Mouse (Mus musculus) kidney, embryonic 15.5 days (tissue): ENCODE measurements around the gene Fcnb. TPM values are rescaled to one million over a fixed set of nuclear protein-coding genes. Genes with fewer than 3 reads are reported as not detected.
A peak's percentile ranks its signal among the peaks of the same experiment; 100 is the strongest.

ENCODE experiments used
- ATAC-seq: fragments of 200-750 bp; cut with Nextera tagmentation; replicated peaks from 2 replicates; pipeline ENCODE4 v1.8.0; 2017; ENCODE audit warnings: moderate TSS enrichment; ENCODE audit not compliant: low FRiP score
- H3K27ac ChIP-seq: fragments of 300-500 bp; sonication (generic); 2 replicates; pipeline ENCODE4 v1.5.1; 2015; ENCODE audit warnings: mild to moderate bottlenecking, inconsistent platforms
- H3K27me3 ChIP-seq: fragments of 300-500 bp; sonication (generic); 2 replicates; pipeline ENCODE4 v1.6.1; 2015; ENCODE audit warnings: inconsistent platforms
- H3K36me3 ChIP-seq: fragments of 300-500 bp; sonication (generic); 2 replicates; pipeline ENCODE4 v1.6.1; 2015; ENCODE audit warnings: inconsistent platforms
- H3K4me1 ChIP-seq: fragments of 300-500 bp; sonication (generic); 2 replicates; pipeline ENCODE4 v1.6.1; 2015; ENCODE audit warnings: inconsistent platforms
- H3K4me2 ChIP-seq: fragments of 300-500 bp; sonication (generic); 2 replicates; pipeline ENCODE4 v1.6.1; 2015; ENCODE audit warnings: moderate library complexity, mild to moderate bottlenecking, inconsistent platforms
- H3K4me3 ChIP-seq: fragments of 300-500 bp; sonication (generic); replicated peaks from 2 replicates; pipeline ENCODE4 v1.5.1; 2015; ENCODE audit warnings: mild to moderate bottlenecking, inconsistent platforms
- H3K9ac ChIP-seq: fragments of 300-500 bp; sonication (generic); 2 replicates; pipeline ENCODE4 v1.6.1; 2015; ENCODE audit warnings: mild to moderate bottlenecking, inconsistent platforms
- H3K9me3 ChIP-seq: fragments of 300-500 bp; sonication (generic); replicated peaks from 2 replicates; pipeline ENCODE4 v1.6.1; 2016; ENCODE audit warnings: inconsistent platforms
- WGBS: fragments of 180-500 bp; shearing (Covaris S2); methylation state at CpG from one replicate; pipeline ENCODE4 v1.1.7; 2015; ENCODE audit warnings: mixed read lengths; 5-methylcytosine and 5-hydroxymethylcytosine counted together
- polyA plus RNA-seq: library from polyadenylated mRNA; unstranded; fragments of >200 nt; fragmentation: Nextera tagmentation; extraction: Ambion mirVana; gene quantifications from 2 replicates; pipeline ENCODE4 v1.2.1, GENCODE M21; 2015

Gene Fcnb
- polyA plus RNA-seq, 1 experiment from 2014 or later, result 1.2 TPM

DNA sequence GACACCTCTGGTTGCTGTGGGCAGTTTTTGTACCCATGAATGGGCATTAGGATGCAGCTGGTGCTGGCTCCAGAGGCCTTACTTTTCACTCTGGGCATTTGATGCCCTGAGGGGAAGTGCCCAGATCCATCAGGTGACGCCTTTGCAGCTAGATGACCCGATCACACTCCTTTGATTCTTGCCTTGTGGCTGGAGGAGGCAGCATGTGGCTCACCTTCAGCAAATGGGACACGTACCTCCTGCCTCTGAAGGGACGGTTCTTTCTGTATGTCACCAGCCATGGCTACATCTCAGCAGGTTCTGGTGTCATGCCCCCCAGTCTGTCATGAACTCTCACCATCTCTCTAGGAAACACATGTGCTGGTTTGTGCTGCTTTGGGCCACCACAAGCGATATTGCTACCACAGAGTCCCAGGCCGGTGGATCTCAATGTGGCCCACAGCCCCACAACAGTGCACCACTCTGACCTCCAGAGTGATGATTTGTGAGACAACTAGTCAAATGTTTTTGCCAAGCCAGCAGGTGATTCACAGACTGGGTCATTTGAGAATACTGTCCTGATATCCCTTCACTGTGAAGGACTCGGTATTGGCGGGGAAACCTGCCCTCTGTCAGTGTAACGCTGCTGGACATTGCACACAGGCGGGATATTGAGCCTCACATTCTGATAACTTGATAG is 44.9 kb downstream of the Fcnb start:
- Histone ChIP-seq H3K4me2 (no peak overlapping the region), H3K9ac (no peak overlapping the region), H3K27me3 (no peaks in the 10 kb centered on the region), H3K36me3 (peaks cover 15% of the 10 kb centered on the region), H3K4me3 (no peak overlapping the region), H3K4me1 (peaks cover 12% of the 10 kb centered on the region; the same call in 1 of the 2 replicates), H3K27ac (no peak overlapping the region), H3K9me3 (no peaks in the 10 kb centered on the region)
- 90% methylated on average over 10 of the region's 10 CpGs for WGBS
- ATAC-seq, result no peak

DNA sequence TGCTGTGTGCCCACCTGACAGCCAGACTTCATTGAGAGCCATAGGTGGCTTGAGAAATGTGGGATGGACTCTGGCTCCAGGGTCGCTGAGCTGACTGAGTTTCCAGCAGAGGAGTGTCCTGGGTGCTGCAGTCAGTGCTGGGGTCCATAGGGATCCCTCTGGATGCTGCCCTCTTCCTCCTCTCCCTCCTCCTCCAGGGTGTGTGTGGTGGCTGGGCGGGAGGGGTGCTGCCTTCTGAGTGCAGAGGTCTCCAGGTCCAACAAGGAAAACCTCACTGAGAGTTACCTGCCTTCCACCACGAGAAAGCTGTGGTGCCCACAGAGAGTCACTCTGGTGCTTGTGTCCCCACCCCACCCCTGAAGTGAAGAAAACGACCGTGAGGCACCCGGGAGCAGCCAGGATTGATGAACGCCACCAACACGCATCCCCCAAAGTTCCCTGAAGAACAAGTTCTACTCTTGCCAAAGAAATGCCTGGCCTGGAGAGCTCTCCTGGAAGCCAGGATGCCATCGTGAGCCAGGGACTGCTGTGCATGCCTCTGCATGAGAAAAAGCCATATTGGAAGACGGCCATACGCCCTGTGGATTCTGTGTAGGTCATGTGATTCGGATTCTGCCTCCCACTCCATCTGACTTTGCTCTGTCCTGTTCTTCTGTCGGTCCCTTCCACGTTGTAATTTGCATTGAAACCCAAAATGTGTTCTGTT is 46.1 kb downstream of the Fcnb start:
- H3K36me3 ChIP-seq, result peaks cover 15% of the 10 kb centered on the region
- 85% methylated on average over 14 of the region's 14 CpGs for WGBS

DNA sequence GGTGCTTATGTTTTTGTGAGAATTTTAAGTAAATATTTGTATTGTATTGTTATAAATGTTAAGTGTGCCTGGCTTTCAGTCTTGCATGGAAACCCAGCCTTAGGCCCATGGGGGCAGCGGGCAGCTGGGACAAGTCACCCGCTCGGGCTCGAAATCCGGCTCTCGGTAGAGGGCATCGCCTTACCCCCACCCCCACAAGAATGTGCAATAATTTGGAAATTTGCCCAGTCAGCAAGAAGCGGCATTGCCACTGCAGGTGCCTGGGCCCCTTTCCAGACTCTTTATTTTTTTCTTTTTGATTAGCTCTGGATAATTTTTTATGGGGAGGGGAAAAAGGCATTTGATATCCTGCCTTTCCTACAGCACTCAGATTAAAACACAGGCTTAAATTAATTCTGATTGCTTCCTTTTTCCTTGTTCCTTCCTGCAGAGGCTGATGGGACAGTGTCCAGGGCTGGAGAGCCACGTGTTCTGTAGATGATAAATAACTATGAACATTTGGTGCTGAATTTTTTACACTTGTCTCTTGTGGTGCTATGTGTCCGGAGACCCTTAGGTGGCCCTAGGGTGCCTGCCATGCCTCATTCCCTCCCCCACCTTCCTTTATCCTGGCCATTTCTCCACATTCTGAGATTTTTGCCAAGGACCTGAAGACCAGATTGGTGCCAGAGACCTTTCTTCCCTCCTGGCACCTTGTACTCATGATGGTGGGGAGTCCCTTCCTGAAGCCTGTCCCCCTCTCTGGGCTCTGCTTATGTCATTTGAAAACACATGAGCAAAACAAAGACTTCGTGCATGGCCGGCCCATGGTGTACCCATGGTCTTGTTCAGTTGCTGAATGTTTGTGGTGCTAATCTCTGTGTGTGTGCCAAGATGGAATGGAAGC is 46.9 kb downstream of the Fcnb start:
- Histone ChIP-seq H3K4me1 (peaks cover 12% of the 10 kb centered on the region; the same call in 1 of the 2 replicates), H3K9me3 (no peaks in the 10 kb centered on the region), H3K4me3 (no peak overlapping the region), H3K9ac (no peak overlapping the region), H3K4me2 (no peak overlapping the region), H3K27me3 (no peaks in the 10 kb centered on the region), H3K36me3 (peaks cover 17% of the 10 kb centered on the region), H3K27ac (peak overlapping the region; percentile 41; the same call in 1 of the 2 replicates)
- WGBS, result 62% methylated on average over 12 of the region's 12 CpGs
- ATAC-seq, result no peak

More for the DNA sequence above, 46.1 kb downstream of the Fcnb start:
- ATAC-seq, result no peak
- H3K27me3 ChIP-seq, result no peaks in the 10 kb centered on the region
- H3K9ac ChIP-seq, result no peak overlapping the region
- peaks cover 12% of the 10 kb centered on the region; the same call in 1 of the 2 replicates for H3K4me1 ChIP-seq
- no peaks in the 10 kb centered on the region for H3K9me3 ChIP-seq
- no peak overlapping the region for H3K4me3 ChIP-seq
- no peak overlapping the region for H3K4me2 ChIP-seq
- H3K27ac ChIP-seq, result peak overlapping the region; percentile 41; the same call in 1 of the 2 replicates

DNA sequence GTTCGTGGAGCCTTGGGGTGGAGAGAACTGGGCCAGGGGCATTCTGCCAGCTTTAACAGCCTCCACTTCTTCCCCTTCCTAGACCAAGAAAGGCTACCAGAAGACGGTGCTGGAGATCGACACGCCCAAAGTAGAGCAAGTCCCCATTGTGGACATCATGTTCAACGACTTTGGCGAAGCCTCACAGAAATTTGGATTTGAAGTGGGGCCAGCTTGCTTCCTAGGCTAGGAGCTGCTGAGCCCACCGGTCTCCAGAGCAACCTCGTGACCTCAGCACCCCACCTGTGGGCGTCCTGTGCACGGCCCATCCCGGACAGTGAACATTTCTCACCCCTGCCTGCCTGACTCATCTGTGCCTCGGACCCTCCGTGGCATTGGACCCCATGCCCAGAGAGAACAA is 47.9 kb downstream of the Fcnb start:
- H3K36me3 ChIP-seq, result peaks cover 21% of the 10 kb centered on the region
- H3K4me3 ChIP-seq, result no peak overlapping the region
- 89% methylated on average over 13 of the region's 13 CpGs for WGBS

DNA sequence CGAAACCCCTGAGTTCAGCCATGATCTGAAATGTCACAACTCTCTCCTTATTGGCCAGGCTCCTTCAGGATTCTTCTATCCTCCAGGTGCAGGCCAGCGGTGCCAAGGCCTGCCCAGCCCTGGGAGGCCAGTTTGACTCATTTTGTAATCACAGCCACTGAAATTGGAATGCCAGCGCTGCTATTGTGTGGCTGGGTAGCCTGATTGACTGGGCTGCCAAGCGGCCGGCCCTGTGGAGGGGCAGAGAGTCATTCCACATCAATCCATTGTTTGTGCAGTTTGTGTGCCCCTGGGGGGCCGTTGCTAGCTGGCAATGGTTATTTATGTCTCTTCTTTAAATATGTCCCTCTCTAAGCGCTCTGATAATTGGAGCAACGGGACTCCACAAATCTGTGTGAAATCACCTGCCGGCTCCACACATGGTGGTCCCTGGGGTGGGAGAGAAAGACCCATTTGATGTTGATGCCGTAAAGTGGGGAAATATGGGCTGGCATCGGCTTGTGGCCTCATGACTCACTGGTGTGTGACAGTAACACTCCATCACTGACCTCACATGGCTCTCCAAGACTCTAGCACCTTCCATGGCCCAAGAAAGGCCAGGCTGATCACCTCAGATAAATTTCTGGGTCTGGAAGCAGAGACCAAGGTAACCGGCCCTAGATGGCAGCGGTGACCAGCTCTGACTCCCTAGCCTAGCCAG is 50.5 kb downstream of the Fcnb start:
- no peak overlapping the region for H3K9ac ChIP-seq
- H3K36me3 ChIP-seq, result peaks cover 46% of the 10 kb centered on the region
- H3K27me3 ChIP-seq, result no peaks in the 10 kb centered on the region
- no peak overlapping the region for H3K4me2 ChIP-seq
- no peak overlapping the region for H3K27ac ChIP-seq
- peaks cover 12% of the 10 kb centered on the region; the same call in 1 of the 2 replicates for H3K4me1 ChIP-seq
- H3K4me3 ChIP-seq, result no peak overlapping the region
- no peaks in the 10 kb centered on the region for H3K9me3 ChIP-seq
- no peak for ATAC-seq
- 71% methylated on average over 13 of the region's 13 CpGs for WGBS

More for the DNA sequence above, 47.9 kb downstream of the Fcnb start:
- Histone ChIP-seq H3K9ac (no peak overlapping the region), H3K27ac (no peak overlapping the region), H3K4me1 (peaks cover 12% of the 10 kb centered on the region; the same call in 1 of the 2 replicates), H3K9me3 (no peaks in the 10 kb centered on the region), H3K27me3 (no peaks in the 10 kb centered on the region), H3K4me2 (no peak overlapping the region)
- no peak for ATAC-seq

DNA sequence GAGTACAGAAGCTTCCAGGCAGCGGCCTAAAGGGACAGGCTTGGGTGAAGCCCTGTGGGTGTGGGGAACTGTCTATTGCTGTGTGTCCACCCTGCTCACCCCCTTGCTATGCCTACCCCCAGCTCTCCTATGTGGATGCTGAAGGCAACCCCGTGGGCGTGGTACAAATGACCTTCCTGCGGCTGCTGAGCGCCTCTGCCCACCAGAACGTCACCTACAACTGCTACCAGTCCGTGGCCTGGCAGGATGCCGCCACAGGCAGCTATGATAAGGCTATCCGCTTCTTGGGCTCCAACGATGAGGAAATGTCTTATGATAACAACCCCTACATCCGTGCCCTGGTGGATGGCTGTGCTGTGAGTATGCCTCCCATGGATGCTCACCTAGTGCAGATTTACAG is 52.2 kb downstream of the Fcnb start:
- no peak overlapping the region for H3K27ac ChIP-seq
- no peak for ATAC-seq
- WGBS, result 83% methylated on average over 11 of the region's 11 CpGs
- H3K27me3 ChIP-seq, result no peaks in the 10 kb centered on the region
- peaks cover 52% of the 10 kb centered on the region for H3K36me3 ChIP-seq
- no peak overlapping the region for H3K4me2 ChIP-seq
- no peak overlapping the region for H3K4me3 ChIP-seq
- no peak overlapping the region for H3K9ac ChIP-seq
- H3K4me1 ChIP-seq, result 0 out of 2 replicates have a peak, but pooled peaks cover 5% of the 10 kb centered on the region
- no peaks in the 10 kb centered on the region for H3K9me3 ChIP-seq

DNA sequence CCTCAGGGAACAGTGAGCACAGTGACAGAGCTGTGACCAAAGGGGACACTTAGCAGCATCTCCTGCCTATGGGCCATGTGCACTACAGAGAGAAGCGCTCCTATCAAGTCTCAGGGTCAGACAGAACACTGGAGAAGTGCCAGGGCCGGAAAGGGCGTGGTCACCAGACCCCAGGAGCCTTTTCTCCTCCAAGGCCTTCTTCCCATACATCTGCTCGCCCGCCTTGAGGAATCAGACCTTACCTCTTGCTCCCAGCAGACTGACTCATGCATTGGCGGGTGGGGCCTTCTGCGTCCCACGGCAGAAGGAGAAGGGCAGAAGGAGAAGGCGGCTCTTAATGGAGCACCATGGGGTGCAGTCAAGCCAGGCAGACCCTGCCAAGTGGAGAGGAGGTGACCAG is 52.8 kb downstream of the Fcnb start:
- 0 out of 2 replicates have a peak, but pooled peaks cover under 1% of the 10 kb centered on the region for H3K4me1 ChIP-seq
- H3K4me3 ChIP-seq, result no peak overlapping the region
- no peak overlapping the region for H3K27ac ChIP-seq
- H3K27me3 ChIP-seq, result no peaks in the 10 kb centered on the region
- H3K4me2 ChIP-seq, result no peak overlapping the region
- H3K36me3 ChIP-seq, result peaks cover 53% of the 10 kb centered on the region
- no peak for ATAC-seq
- no peaks in the 10 kb centered on the region for H3K9me3 ChIP-seq
- no peak overlapping the region for H3K9ac ChIP-seq
- WGBS, result 67% methylated on average over 9 of the region's 9 CpGs

Other genes with a start within 250 kb of the Fcnb start
- 51.0 and 62.1 TPM in 2 replicates for gene Col5a1, start 198.5 kb downstream of the Fcnb start, polyA plus RNA-seq
- gene Olfm1, start 108.1 kb upstream of the Fcnb start, polyA plus RNA-seq, result 15.0 and 16.9 TPM in 2 replicates